Mouse (Mus musculus) E14TG2a.4 (cell line): ENCODE results near the gene Hal.

Source experiments
- CTCF ChIP-seq: conservative IDR thresholded peaks from 2 replicates; pipeline ENCODE4 v1.5.1; 2014; ENCODE audit warnings: low read length
- NANOG ChIP-seq: IDR thresholded peaks from 2 replicates; pipeline ENCODE4 v1.6.1; 2014; ENCODE audit warnings: borderline replicate concordance, low read length, mixed read lengths

- TF ChIP-seq CTCF = no peak
- no peak for TF ChIP-seq NANOG
These were observed 30.6 kb downstream of the Hal start for GRCm38 (mm10) chr10:93519159-93519558.
